Mouse (Mus musculus) heart, postnatal 4 days (tissue): Measurements from ENCODE around the gene Setd1b. TPM values are rescaled to one million over a fixed set of nuclear protein-coding genes. Genes with fewer than 3 reads are reported as not detected.
"Not testable (repeated sequence)": the region's sequence is repeated elsewhere in the genome, so short reads cannot be mapped to it uniquely, and the experiment has no call there.

Experiments used
- DNase-seq: peaks from one replicate; pipeline ENCODE4 v3.0.0; 2021
- total RNA-seq, 2 experiments: library from RNA; stranded (reverse); gene quantifications; 2 replicates each; pipeline ENCODE4 v1.2.3; 2021

Setd1b gene
- total RNA-seq, 2 experiments from 2014 or later, result 22.2 to 23.0 TPM

DNA sequence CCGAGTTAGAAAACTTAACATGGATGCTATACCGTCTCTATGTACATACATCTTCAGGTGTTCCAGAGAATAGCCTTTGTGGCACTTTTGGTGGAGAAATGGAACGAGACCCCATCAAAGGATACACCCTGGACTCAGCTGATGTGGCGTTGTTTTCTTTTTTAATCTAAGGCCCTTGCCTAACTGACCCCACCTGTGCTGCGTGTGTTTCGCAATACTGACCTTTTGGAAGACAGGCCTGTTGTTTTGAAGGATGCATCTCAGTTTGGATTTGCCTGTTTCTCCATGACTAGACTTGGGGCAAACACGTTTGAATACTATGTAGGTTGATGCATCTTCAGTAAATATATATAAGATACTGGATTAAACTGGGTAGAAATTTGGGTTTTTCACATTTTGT is 61.6 kb downstream of the Setd1b start:
- not testable (repeated sequence) for DNase-seq

Other genes with a start within 250 kb of the Setd1b start
- 10 to 100 TPM; 27.7 to 29.5 TPM for gene Kdm2b, start 152.4 kb upstream of the Setd1b start, total RNA-seq
- gene Orai1, start 127.1 kb upstream of the Setd1b start, total RNA-seq, result 10 to 100 TPM; 19.2 to 19.8 TPM
- gene Morn3, start 95.2 kb upstream of the Setd1b start, total RNA-seq, result not detected
- 10 to 100 TPM; 12.1 to 12.7 TPM for gene Tmem120b, start 73.8 kb upstream of the Setd1b start, total RNA-seq
- gene Rhof, start 9.5 kb upstream of the Setd1b start, total RNA-seq, result under 1 TPM; 0.36 to 0.71 TPM
- gene Psmd9, start 27.2 kb downstream of the Setd1b start, total RNA-seq, result 10 to 100 TPM; 22.8 to 24.8 TPM
- not detected for gene Hpd, start 40.5 kb downstream of the Setd1b start, total RNA-seq
- gene Wdr66, start 109.9 kb downstream of the Setd1b start, total RNA-seq, result 1 to 10 TPM; 2.2 to 3.3 TPM
- gene Bcl7a, start 201.6 kb downstream of the Setd1b start, total RNA-seq, result 10 to 100 TPM; 14.1 to 14.8 TPM